Mouse (Mus musculus): Measurements from ENCODE around the gene B3gnt7.
"Not testable (repeated sequence)": the region's sequence is repeated elsewhere in the genome, so short reads cannot be mapped to it uniquely, and the experiment has no call there.

B3gnt7 gene

DNA sequence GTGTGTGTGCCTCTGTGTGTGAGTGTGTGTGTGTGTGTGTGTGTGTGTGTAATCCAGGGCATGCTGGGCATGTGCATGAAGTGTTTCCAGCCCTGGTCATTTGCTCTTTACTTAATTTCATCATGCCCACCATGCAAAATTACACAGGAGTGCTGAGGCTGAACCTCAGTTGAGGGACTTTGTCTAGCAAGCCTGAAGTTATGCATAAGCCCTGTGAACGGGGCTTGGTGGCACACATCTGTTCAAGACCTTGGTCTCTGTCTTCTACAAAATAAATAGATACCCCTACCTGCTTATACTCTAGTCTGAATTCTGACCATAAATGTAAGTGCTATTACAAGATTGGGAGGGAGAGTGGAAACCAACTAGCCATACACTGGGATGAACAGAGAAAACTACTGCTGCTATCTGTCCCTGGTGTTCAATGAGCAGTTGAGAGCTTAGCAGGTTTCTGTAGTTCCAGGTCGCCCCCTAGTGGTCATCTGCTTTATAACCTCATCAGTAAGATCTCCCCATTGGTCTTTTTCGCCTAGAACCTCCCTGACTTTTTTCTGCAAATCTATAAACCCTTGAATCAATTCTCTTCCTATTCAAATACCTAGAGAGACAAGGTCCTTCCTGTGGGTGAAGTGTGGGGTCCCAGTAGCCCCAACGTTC lies 36.7 kb downstream of the B3gnt7 start:
- in situ Hi-C loops (cut with MboI; ENCODE audit: low pct_unique_long_range_greater_than_20kb in 1 of 2, low sequenced_read_pairs in 2 of 2, unreplicated experiment in 1 of 2) = loop anchor here (5.0 to 10.0 kb wide), 2 partner anchors 124 to 157 kb away; no protein-coding TSS in a partner anchor

DNA sequence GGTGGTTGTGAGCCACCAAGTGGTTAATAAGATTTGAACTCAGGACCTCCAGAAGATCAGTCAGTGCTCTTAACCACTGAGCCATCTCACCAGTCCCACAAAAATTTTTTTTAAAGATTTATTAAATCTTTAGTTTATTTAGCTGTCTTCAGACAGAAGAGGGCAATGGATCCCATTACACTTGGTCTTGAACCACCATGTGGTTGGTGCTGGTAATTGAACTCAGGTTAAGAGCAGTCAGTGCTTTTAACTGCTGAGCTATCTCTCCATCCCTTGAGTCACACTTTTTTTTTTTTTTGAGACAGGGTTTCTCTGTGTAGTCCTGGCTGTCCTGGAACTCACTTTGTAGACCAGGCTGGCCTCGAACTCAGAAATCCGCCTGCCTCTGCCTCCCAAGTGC lies 38.5 kb downstream of the B3gnt7 start:
- in situ Hi-C loops (cut with MboI; ENCODE audit: low pct_unique_long_range_greater_than_20kb in 1 of 2, low sequenced_read_pairs in 2 of 2, unreplicated experiment in 1 of 2) = not testable (repeated sequence)

DNA sequence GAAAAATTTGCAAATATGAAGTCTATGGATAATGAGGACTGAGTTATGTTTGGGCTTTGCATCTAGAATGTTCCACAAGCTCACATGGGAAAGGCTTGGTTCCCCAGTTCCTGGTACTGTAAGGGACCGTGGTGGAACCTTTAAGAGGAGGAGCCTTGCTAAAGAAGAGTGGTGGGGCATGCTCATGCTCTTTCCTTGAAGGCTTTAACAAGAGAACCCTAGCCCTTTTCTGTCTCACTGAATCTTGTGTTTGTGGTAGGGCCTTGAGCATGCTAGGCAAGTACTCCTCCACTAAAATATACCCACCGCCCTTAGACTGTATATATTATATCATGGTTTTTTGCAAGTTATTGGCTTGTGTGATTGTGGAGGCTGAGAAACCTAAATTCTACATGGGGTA lies 39.7 kb downstream of the B3gnt7 start:
- in situ Hi-C loops (cut with MboI; ENCODE audit: low pct_unique_long_range_greater_than_20kb in 1 of 2, low sequenced_read_pairs in 2 of 2, unreplicated experiment in 1 of 2) = no loop called here

DNA sequence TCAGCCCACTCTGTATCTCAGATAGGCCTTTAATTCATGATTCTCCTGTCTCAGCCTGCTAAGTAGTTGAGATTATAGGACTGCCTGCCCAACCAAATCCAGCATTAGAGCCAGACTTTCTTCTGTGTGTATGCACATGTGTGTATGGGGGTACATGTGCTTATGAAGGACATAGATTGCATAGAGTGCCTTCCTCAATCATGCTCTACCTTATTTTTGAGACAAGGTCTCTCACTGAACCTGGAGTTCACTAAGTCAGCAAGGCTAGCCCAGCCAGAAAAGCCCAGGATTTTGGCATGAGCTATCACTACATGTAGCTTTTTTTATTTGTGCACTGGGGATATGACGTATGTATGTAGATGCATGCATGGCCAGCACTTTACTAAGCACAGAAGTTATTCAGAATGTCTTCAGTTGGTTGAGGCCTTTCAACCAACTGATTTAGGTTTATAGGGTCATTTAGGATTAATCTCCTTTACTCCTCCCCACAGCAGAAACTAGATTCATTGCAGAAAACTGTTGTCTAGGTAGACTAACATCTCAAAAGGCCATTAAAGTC lies 40.5 kb downstream of the B3gnt7 start:
- in situ Hi-C loops (cut with MboI; ENCODE audit: low pct_unique_long_range_greater_than_20kb in 1 of 2, low sequenced_read_pairs in 2 of 2, unreplicated experiment in 1 of 2) = no loop called here

GRCm38 (mm10) chr1:86343969-86344861 lies 41.6 kb downstream of the B3gnt7 start:
- in situ Hi-C loops (cut with MboI; ENCODE audit: low pct_unique_long_range_greater_than_20kb in 1 of 2, low sequenced_read_pairs in 2 of 2, unreplicated experiment in 1 of 2) = no loop called here

GRCm38 (mm10) chr1:86345069-86345468 lies 42.4 kb downstream of the B3gnt7 start:
- in situ Hi-C loops (cut with MboI; ENCODE audit: low pct_unique_long_range_greater_than_20kb in 1 of 2, low sequenced_read_pairs in 2 of 2, unreplicated experiment in 1 of 2) = no loop called here

DNA sequence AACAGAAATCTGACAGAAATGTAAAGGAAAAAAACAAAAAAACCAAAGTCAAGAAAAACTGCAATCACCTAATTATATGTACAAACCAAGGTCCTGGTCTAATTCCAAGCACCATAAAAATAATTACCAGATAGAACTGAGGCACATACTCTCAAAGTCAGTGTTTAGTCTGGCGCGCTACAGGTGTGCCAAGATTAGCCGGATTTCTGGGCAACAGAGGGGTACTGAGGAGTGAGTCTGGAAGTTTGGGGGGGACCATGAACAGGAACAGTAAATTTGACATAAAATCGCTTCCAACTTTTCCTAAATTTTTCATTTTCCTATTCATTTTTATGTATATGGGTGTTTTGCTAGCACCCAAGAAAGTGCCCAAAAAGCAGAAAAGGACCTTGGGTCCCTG lies 43.3 kb downstream of the B3gnt7 start:
- in situ Hi-C loops (cut with MboI; ENCODE audit: low pct_unique_long_range_greater_than_20kb in 1 of 2, low sequenced_read_pairs in 2 of 2, unreplicated experiment in 1 of 2) = no loop called here

DNA sequence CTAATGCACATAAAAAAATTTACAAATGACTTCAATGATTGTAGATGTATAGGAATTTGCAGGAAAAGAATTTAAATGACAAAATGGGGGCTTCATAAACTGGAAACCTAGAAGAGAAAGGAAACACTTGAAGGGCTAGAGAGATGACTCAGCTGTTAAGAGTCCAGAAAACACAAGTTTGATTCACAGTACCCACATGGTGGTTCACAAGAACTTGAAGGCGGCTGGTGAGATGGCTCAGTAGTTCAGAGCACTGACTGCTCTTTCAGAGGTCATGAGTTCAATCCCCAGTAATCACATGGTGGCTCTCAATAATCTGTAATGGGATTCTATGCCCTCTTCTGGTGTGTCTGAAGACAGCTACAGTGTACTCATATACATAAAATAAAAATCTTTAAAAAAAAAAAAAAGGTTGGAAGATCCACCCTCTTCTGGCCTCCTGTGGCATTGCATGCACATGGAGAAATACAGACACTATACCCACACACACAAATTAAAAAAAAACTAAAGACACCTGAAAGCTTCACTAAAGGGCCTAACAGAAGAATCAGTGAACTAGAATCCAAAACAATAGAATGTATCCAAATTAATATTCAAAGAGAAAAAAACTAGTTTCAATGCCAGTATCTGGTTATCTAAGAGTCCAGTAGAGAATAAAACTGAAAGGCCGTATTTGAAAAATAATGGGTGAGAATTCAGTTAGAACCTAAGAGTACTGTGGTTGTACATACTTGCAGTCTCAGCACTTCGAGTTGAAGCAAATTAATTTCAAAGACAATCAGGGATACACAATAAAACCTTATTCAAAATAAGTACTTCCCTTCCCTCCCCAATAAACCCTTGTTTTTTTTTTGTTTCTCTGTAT lies 44.5 kb downstream of the B3gnt7 start:
- in situ Hi-C loops (cut with MboI; ENCODE audit: low pct_unique_long_range_greater_than_20kb in 1 of 2, low sequenced_read_pairs in 2 of 2, unreplicated experiment in 1 of 2) = no loop called here

GRCm38 (mm10) chr1:86347716-86348045 lies 45.0 kb downstream of the B3gnt7 start:
- in situ Hi-C loops (cut with MboI; ENCODE audit: low pct_unique_long_range_greater_than_20kb in 1 of 2, low sequenced_read_pairs in 2 of 2, unreplicated experiment in 1 of 2) = no loop called here

GRCm38 (mm10) chr1:86348083-86348482 lies 45.5 kb downstream of the B3gnt7 start:
- in situ Hi-C loops (cut with MboI; ENCODE audit: low pct_unique_long_range_greater_than_20kb in 1 of 2, low sequenced_read_pairs in 2 of 2, unreplicated experiment in 1 of 2) = no loop called here

DNA sequence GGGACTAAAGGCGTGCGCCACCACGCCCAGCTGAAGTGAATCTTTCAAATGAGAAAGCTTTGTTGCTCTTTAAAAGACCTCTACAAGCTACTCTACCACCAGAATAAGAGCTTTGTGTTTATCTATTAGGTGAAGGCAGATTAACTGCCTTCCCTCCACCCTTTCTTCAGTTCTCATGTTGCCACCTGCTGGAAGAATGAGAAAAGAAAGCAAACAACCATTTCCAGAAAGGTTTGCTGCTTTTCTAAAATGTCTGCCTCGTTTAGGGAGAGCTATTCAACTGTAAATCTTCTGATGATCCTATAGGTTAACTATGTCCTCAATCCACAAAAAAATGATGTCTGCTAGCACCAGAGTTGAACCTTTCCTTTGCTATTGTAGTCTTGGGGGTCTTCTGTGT lies 46.2 kb downstream of the B3gnt7 start:
- in situ Hi-C loops (cut with MboI; ENCODE audit: low pct_unique_long_range_greater_than_20kb in 1 of 2, low sequenced_read_pairs in 2 of 2, unreplicated experiment in 1 of 2) = no loop called here

DNA sequence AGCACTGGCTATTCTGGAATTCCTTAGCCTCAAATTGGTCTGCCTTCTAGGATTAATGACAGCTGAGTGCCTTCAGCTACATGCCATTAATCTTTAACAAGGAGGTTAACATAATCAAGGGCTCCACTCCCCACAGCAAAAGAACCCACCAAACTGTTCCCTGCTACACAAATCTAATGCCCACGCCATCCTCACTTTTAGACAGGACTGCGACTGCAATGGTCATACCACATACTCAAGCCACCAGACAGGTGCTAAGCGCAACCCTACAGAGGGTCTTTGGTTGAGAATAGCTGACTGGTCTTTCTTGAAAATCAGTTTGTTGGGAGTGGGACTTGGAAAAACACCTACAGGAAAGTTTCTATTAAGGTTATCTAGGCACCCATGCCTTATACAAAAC lies 46.6 kb downstream of the B3gnt7 start:
- in situ Hi-C loops (cut with MboI; ENCODE audit: low pct_unique_long_range_greater_than_20kb in 1 of 2, low sequenced_read_pairs in 2 of 2, unreplicated experiment in 1 of 2) = no loop called here

GRCm38 (mm10) chr1:86349696-86350095 lies 47.1 kb downstream of the B3gnt7 start:
- in situ Hi-C loops (cut with MboI; ENCODE audit: low pct_unique_long_range_greater_than_20kb in 1 of 2, low sequenced_read_pairs in 2 of 2, unreplicated experiment in 1 of 2) = no loop called here

- in situ Hi-C loops (cut with MboI; ENCODE audit: low pct_unique_long_range_greater_than_20kb in 1 of 2, low sequenced_read_pairs in 2 of 2, unreplicated experiment in 1 of 2) = no loop called here
Measured at GRCm38 (mm10) chr1:86350576-86350975, 47.9 kb downstream of the B3gnt7 start.

GRCm38 (mm10) chr1:86354186-86354585 lies 51.6 kb downstream of the B3gnt7 start:
- in situ Hi-C loops (cut with MboI; ENCODE audit: low pct_unique_long_range_greater_than_20kb in 1 of 2, low sequenced_read_pairs in 2 of 2, unreplicated experiment in 1 of 2) = no loop called here
